Mouse (Mus musculus): ENCODE measurements at regions not wholly inside any gene's neighbourhood (a gene's known extent, or its start where the extent isn't known, plus 50 kb on each side); places are given as distances from the start of the nearest gene placed in this dataset.
"Not testable (repeated sequence)": the region's sequence is repeated elsewhere in the genome, so short reads cannot be mapped to it uniquely, and the experiment has no call there.

GRCm38 (mm10) chr17:94866630-94867029 is 116.8 kb upstream of the Mettl4 start:
- Histone ChIP-seq H3K27me3 (ENCODE audit: insufficient read depth, low read length) (no peaks in the 10 kb centered on the region), H3K4me1 (ENCODE audit: insufficient read depth, low read length) (no peaks in the 10 kb centered on the region), H3K4me3 (ENCODE audit: low read length) (no peak overlapping the region), H3K36me3 (ENCODE audit: insufficient read depth, low read length) (no peaks in the 10 kb centered on the region), H3K4me2 (ENCODE audit: low read depth, low read length) (no peak overlapping the region), H3K9me3 (ENCODE audit: low read length) (no peaks in the 10 kb centered on the region), H3K9ac (replicated peaks; ENCODE audit: low read length) (no peak overlapping the region), H3K27ac (no peak overlapping the region)
- DNase-seq (ENCODE audit: low spot score) (no peak), ATAC-seq (no peak)
- 94% methylated on average over 1 of the region's 1 CpGs for WGBS
- no peak for TF ChIP-seq CTCF (IDR thresholded peaks at IDR 0.05; ENCODE audit: low read depth)

- 16% methylated on average over 21 of the region's 21 CpGs for WGBS
- peak; percentile 97 for ATAC-seq
- H3K4me3 ChIP-seq (ENCODE audit: low read length): peak overlapping the region; percentile 52
- peak overlapping the region; percentile 45; the same call in 1 of the 2 replicates for H3K27ac ChIP-seq
- peak; percentile 79 for DNase-seq (ENCODE audit: low spot score)
- not testable (repeated sequence) for H3K9me3 ChIP-seq (ENCODE audit: low read length); H3K27me3 ChIP-seq (ENCODE audit: insufficient read depth, low read length); H3K36me3 ChIP-seq (ENCODE audit: insufficient read depth, low read length); H3K4me1 ChIP-seq (ENCODE audit: insufficient read depth, low read length)
- peak overlapping the region; percentile 63 for H3K4me2 ChIP-seq (ENCODE audit: low read depth, low read length)
- peak overlapping the region; percentile 38; the same call in 1 of the 2 replicates for H3K9ac ChIP-seq (replicated peaks; ENCODE audit: low read length)
These were observed 114.9 kb upstream of the Mettl4 start for GRCm38 (mm10) chr17:94864531-94865318.

GRCm38 (mm10) chr17:94854698-94855097 is 104.9 kb upstream of the Mettl4 start:
- not testable (repeated sequence) for H3K4me2 ChIP-seq (ENCODE audit: low read depth, low read length); H3K27me3 ChIP-seq (ENCODE audit: insufficient read depth, low read length); H3K4me3 ChIP-seq (ENCODE audit: low read length); DNase-seq (ENCODE audit: low spot score); H3K27ac ChIP-seq; H3K36me3 ChIP-seq (ENCODE audit: insufficient read depth, low read length); H3K9ac ChIP-seq (replicated peaks; ENCODE audit: low read length); ATAC-seq; H3K9me3 ChIP-seq (ENCODE audit: low read length); H3K4me1 ChIP-seq (ENCODE audit: insufficient read depth, low read length)
- 87% methylated on average over 4 of the region's 4 CpGs for WGBS

- Histone ChIP-seq H3K9ac (replicated peaks; ENCODE audit: low read length) (peak overlapping the region; percentile 51), H3K4me1 (ENCODE audit: insufficient read depth, low read length) (no peaks in the 10 kb centered on the region), H3K4me2 (ENCODE audit: low read depth, low read length) (peak overlapping the region; percentile 70), H3K36me3 (ENCODE audit: insufficient read depth, low read length) (no peaks in the 10 kb centered on the region; the same call in 1 of the 2 replicates), H3K9me3 (ENCODE audit: low read length) (peaks cover 5% of the 10 kb centered on the region; the same call in 1 of the 2 replicates), H3K4me3 (ENCODE audit: low read length) (peak overlapping the region; percentile 56), H3K27me3 (ENCODE audit: insufficient read depth, low read length) (no peaks in the 10 kb centered on the region), H3K27ac (peak overlapping the region; percentile 85)
- 2% methylated on average over 20 of the region's 20 CpGs for WGBS
- peak; percentile 98 for ATAC-seq
- TF ChIP-seq CTCF (IDR thresholded peaks at IDR 0.05; ENCODE audit: low read depth): no peak
- peak; percentile 90 for DNase-seq (ENCODE audit: low spot score)
These were observed 84.8 kb upstream of the Mettl4 start for GRCm38 (mm10) chr17:94834446-94835117.

- not testable (repeated sequence) for H3K4me1 ChIP-seq (ENCODE audit: insufficient read depth, low read length)
- peak overlapping the region; percentile 51 for H3K9ac ChIP-seq (replicated peaks; ENCODE audit: low read length)
- ATAC-seq: peak; percentile 50
These were observed 84.2 kb upstream of the Mettl4 start for GRCm38 (mm10) chr17:94834067-94834445.

GRCm38 (mm10) chr17:94826415-94826814 is 76.6 kb upstream of the Mettl4 start:
- 90% methylated on average over 1 of the region's 1 CpGs for WGBS
- DNase-seq (ENCODE audit: low spot score); H3K4me2 ChIP-seq (ENCODE audit: low read depth, low read length): not testable (repeated sequence)

More at GRCm38 (mm10) chr17:94834067-94834445, 84.2 kb upstream of the Mettl4 start:
- H3K36me3 ChIP-seq (ENCODE audit: insufficient read depth, low read length); H3K27me3 ChIP-seq (ENCODE audit: insufficient read depth, low read length); DNase-seq (ENCODE audit: low spot score); H3K9me3 ChIP-seq (ENCODE audit: low read length): not testable (repeated sequence)
- Histone ChIP-seq H3K4me3 (ENCODE audit: low read length) (peak overlapping the region; percentile 56), H3K27ac (peak overlapping the region; percentile 85), H3K4me2 (ENCODE audit: low read depth, low read length) (peak overlapping the region; percentile 70)
- 6% methylated on average over 9 of the region's 9 CpGs for WGBS

GRCm38 (mm10) chr17:94808758-94809157 is 58.9 kb upstream of the Mettl4 start:
- H3K4me3 ChIP-seq (ENCODE audit: low read length): no peak overlapping the region
- H3K9ac ChIP-seq (replicated peaks; ENCODE audit: low read length): no peak overlapping the region
- no peak for DNase-seq (ENCODE audit: low spot score)
- no peak overlapping the region for H3K4me2 ChIP-seq (ENCODE audit: low read depth, low read length)
- no peak for ATAC-seq
- H3K4me1 ChIP-seq (ENCODE audit: insufficient read depth, low read length): no peaks in the 10 kb centered on the region
- TF ChIP-seq CTCF (IDR thresholded peaks at IDR 0.05; ENCODE audit: low read depth): no peak
- peaks cover 8% of the 10 kb centered on the region; the same call in 1 of the 2 replicates for H3K9me3 ChIP-seq (ENCODE audit: low read length)
- no peaks in the 10 kb centered on the region; the same call in 1 of the 2 replicates for H3K36me3 ChIP-seq (ENCODE audit: insufficient read depth, low read length)
- H3K27ac ChIP-seq: no peak overlapping the region
- H3K27me3 ChIP-seq (ENCODE audit: insufficient read depth, low read length): no peaks in the 10 kb centered on the region

More at GRCm38 (mm10) chr17:94826415-94826814, 76.6 kb upstream of the Mettl4 start:
- H3K27ac ChIP-seq; ATAC-seq; H3K4me1 ChIP-seq (ENCODE audit: insufficient read depth, low read length); H3K4me3 ChIP-seq (ENCODE audit: low read length); H3K9ac ChIP-seq (replicated peaks; ENCODE audit: low read length); H3K27me3 ChIP-seq (ENCODE audit: insufficient read depth, low read length); H3K36me3 ChIP-seq (ENCODE audit: insufficient read depth, low read length): not testable (repeated sequence)
- H3K9me3 ChIP-seq (ENCODE audit: low read length): peaks cover 12% of the 10 kb centered on the region
